Mouse (Mus musculus) regulatory T cell (primary cell): ENCODE data around the gene Samd1.
"Not testable (repeated sequence)": the region's sequence is repeated elsewhere in the genome, so short reads cannot be mapped to it uniquely, and the experiment has no call there.

Experiments
- in situ Hi-C: fragments of 300-600 bp; cut with MboI, MseI; formaldehyde crosslinking; loops from one replicate; pipeline ENCODE4 v1.15.1; 2025; ENCODE audit warnings: high pct_unique_total_duplicates

Samd1 gene

GRCm38 (mm10) chr8:83983222-83983621 is 14.2 kb upstream of the Samd1 start:
- in situ Hi-C loops: not testable (repeated sequence)

- in situ Hi-C loops: no loop called here
These were observed 8.2 kb upstream of the Samd1 start for GRCm38 (mm10) chr8:83989243-83989642.

GRCm38 (mm10) chr8:83990170-83990569 is 7.3 kb upstream of the Samd1 start:
- in situ Hi-C loops: no loop called here

GRCm38 (mm10) chr8:83992488-83992887 is 5.0 kb upstream of the Samd1 start:
- in situ Hi-C loops: no loop called here

- in situ Hi-C loops: no loop called here
These were observed 3.4 kb upstream of the Samd1 start for GRCm38 (mm10) chr8:83994030-83994429.

- in situ Hi-C loops: no loop called here
These were observed 1.5 kb upstream of the Samd1 start for GRCm38 (mm10) chr8:83995973-83996372.

- in situ Hi-C loops: no loop called here
These were observed 636 bp upstream of the Samd1 start for GRCm38 (mm10) chr8:83996567-83997505.

GRCm38 (mm10) chr8:83998231-83999056 is 972 bp downstream of the Samd1 start:
- in situ Hi-C loops: no loop called here

- in situ Hi-C loops: no loop called here
These were observed 1.7 kb downstream of the Samd1 start for GRCm38 (mm10) chr8:83999057-83999705.

- in situ Hi-C loops: no loop called here
These were observed 2.4 kb downstream of the Samd1 start for GRCm38 (mm10) chr8:83999825-84000224.

- in situ Hi-C loops: no loop called here
These were observed 4.0 kb downstream of the Samd1 start, which contains the start of gene 1700067K01Rik for GRCm38 (mm10) chr8:84001281-84002000. 1700067K01Rik (plus strand) TSS chr8:84001502.

- in situ Hi-C loops: no loop called here
These were observed 5.6 kb downstream of the Samd1 start for GRCm38 (mm10) chr8:84002957-84003611.

- in situ Hi-C loops: no loop called here
These were observed 6.3 kb downstream of the Samd1 start for GRCm38 (mm10) chr8:84003612-84004246.

GRCm38 (mm10) chr8:84004533-84005201 is 7.2 kb downstream of the Samd1 start:
- in situ Hi-C loops: no loop called here

- in situ Hi-C loops: not testable (repeated sequence)
These were observed 8.0 kb downstream of the Samd1 start for GRCm38 (mm10) chr8:84005502-84005901.

- in situ Hi-C loops: no loop called here
These were observed 10.9 kb downstream of the Samd1 start for GRCm38 (mm10) chr8:84008362-84008761.

GRCm38 (mm10) chr8:84009876-84010275 is 12.4 kb downstream of the Samd1 start:
- in situ Hi-C loops: no loop called here

GRCm38 (mm10) chr8:84010625-84011611 is 13.4 kb downstream of the Samd1 start:
- in situ Hi-C loops: no loop called here
